Mouse (Mus musculus): Measurements from ENCODE around the gene Rftn2.

DNA sequence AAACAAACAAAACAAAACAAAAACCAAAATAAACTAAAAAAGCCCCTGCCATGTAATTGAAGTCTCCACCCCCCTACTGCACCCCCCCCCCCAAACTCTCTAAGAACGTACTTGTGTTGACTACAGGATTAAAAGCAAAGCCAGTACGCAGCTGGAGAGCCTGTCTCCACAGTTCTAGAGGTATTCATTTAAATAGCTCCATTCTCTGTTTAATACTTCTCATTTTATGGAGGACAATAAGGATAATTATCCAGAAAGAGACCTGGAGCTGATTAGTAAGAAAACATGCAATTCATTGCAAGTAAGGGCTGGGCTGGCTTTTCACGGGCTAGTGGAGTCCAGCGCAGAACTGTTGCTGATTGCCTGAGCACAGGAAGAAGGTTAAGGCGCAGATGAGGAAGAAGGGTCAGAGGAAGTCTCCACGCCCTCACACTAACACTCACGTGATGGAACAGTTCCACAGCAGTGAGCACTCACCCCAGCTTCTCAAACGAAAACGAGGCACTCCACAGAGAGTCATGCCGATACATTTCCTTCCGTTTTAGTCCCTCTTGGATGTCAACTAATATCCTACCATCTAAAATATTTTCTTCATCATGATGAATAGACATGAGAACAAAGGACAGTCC, 11.3 kb downstream of the Rftn2 start:
- TF ChIP-seq CTCF (IDR thresholded peaks at IDR 0.05; ENCODE audit: low read depth): no peak
- no peak for TF ChIP-seq EP300 (IDR thresholded peaks at IDR 0.05; ENCODE audit: low read depth)

All from heart, postnatal 0 days (tissue).